Mouse (Mus musculus) hindbrain, embryonic 11.5 days (tissue): ENCODE data around the gene Cds2. TPM values are rescaled to one million over a fixed set of nuclear protein-coding genes. Genes with fewer than 3 reads are reported as not detected.
A peak's percentile ranks its signal among the peaks of the same experiment; 100 is the strongest.
"Not testable (repeated sequence)": the region's sequence is repeated elsewhere in the genome, so short reads cannot be mapped to it uniquely, and the experiment has no call there.

Experiments
- ATAC-seq: fragments of 200-750 bp; cut with Nextera tagmentation; 2 replicates; pipeline ENCODE4 v1.8.0; 2017; ENCODE audit warnings: mild to moderate bottlenecking, moderate TSS enrichment, moderate library complexity; ENCODE audit not compliant: low FRiP score
- DNase-seq: peaks from one replicate; pipeline ENCODE4 v3.0.0-alpha.2; 2015; ENCODE audit warnings: low spot score
- H3K27ac ChIP-seq: fragments of 300-500 bp; sonication (generic); 2 replicates; pipeline ENCODE4 v1.5.1; 2014; ENCODE audit warnings: mild to moderate bottlenecking, low read depth, low read length
- H3K27me3 ChIP-seq: fragments of 300-500 bp; sonication (generic); 2 replicates; pipeline ENCODE4 v1.6.1; 2014; ENCODE audit warnings: mild to moderate bottlenecking, low read length, moderate library complexity, mixed read lengths; ENCODE audit not compliant: control insufficient read depth, insufficient read depth
- H3K36me3 ChIP-seq: fragments of 300-500 bp; sonication (generic); 2 replicates; pipeline ENCODE4 v1.6.1; 2014; ENCODE audit warnings: mild to moderate bottlenecking, low read length, moderate library complexity, mixed read lengths; ENCODE audit not compliant: control insufficient read depth, insufficient read depth
- H3K4me1 ChIP-seq: fragments of 300-500 bp; sonication (generic); replicated peaks from 2 replicates; pipeline ENCODE4 v1.6.1; 2014; ENCODE audit warnings: low read length, mixed read lengths; ENCODE audit not compliant: control insufficient read depth, insufficient read depth
- H3K4me2 ChIP-seq: fragments of 300-500 bp; sonication (generic); replicated peaks from 2 replicates; pipeline ENCODE4 v1.6.1; 2014; ENCODE audit warnings: mild to moderate bottlenecking, low read depth, low read length
- H3K4me3 ChIP-seq: fragments of 300-500 bp; sonication (generic); 2 replicates; pipeline ENCODE4 v1.5.1; 2014; ENCODE audit warnings: low read depth, low read length
- H3K9ac ChIP-seq: fragments of 300-500 bp; sonication (generic); 2 replicates; pipeline ENCODE4 v1.6.1; 2014; ENCODE audit warnings: low read depth, low read length
- H3K9me3 ChIP-seq: fragments of 300-500 bp; sonication (generic); 2 replicates; pipeline ENCODE4 v1.6.1; 2016; ENCODE audit warnings: low read length; ENCODE audit not compliant: control insufficient read depth
- WGBS: fragments of 180-500 bp; shearing (Covaris S2); extraction: QIAGEN DNeasy Blood & Tissue Kit; methylation state at CpG from one replicate; pipeline ENCODE4 v1.1.7; 2014; 5-methylcytosine and 5-hydroxymethylcytosine counted together
- polyA plus RNA-seq: library from polyadenylated mRNA; unstranded; fragments of >200 nt; fragmentation: Nextera tagmentation; extraction: Ambion mirVana; gene quantifications from 2 replicates; pipeline ENCODE4 v1.2.1, GENCODE M21; 2014

The Cds2 gene
- polyA plus RNA-seq, 1 experiment from 2014 or later, result 33.5 TPM

DNA sequence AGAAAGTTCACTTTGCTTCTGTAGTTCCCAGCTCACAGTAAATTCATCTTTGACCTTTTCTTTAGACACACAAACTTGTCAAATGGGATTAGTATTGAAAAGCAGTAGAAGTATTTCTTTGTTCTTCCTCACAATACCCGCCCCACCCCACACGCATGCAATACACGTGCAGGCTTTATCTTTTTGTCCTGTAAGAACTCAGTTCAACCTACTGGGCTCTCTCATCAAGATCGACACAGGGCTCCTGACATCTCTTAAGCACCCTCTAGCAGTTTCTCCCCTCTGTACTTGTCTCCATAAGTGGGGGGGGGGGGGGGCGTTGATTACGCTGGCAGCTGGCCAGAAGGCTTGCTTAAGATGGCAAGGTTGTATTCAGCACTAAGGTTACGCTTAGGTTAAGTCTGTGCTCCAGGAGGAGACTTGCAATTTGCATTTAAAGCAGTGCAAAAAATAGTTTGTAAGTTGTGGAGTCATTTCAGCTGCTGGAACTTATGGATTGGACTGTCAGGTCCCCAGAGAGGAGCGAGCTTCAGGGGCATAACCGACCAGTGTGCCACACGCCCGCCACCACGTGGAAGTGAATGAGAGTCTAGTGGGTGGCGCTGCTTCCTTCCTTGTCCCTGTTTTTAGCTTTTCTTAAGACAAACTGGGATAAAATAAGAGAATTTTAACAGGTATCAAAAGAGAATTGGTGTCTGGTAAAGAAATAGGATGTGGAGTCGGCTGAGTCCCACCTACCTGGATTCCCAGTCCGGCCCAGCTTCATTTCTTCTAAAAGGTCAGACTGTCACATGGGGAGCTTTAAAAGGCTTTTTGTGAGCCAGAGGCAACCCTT is 20.5 kb downstream of the Cds2 start:
- H3K27me3 ChIP-seq, result no peaks in the 10 kb centered on the region
- H3K4me2 ChIP-seq, result no peak overlapping the region
- H3K4me3 ChIP-seq, result no peak overlapping the region
- DNase-seq (no peak), ATAC-seq (no peak)
- H3K4me1 ChIP-seq, result peaks cover 2% of the 10 kb centered on the region; the same call in 1 of the 2 replicates
- 70% methylated on average over 15 of the region's 15 CpGs for WGBS
- H3K36me3 ChIP-seq, result no peaks in the 10 kb centered on the region
- no peaks in the 10 kb centered on the region for H3K9me3 ChIP-seq
- H3K9ac ChIP-seq, result no peak overlapping the region
- no peak overlapping the region for H3K27ac ChIP-seq

DNA sequence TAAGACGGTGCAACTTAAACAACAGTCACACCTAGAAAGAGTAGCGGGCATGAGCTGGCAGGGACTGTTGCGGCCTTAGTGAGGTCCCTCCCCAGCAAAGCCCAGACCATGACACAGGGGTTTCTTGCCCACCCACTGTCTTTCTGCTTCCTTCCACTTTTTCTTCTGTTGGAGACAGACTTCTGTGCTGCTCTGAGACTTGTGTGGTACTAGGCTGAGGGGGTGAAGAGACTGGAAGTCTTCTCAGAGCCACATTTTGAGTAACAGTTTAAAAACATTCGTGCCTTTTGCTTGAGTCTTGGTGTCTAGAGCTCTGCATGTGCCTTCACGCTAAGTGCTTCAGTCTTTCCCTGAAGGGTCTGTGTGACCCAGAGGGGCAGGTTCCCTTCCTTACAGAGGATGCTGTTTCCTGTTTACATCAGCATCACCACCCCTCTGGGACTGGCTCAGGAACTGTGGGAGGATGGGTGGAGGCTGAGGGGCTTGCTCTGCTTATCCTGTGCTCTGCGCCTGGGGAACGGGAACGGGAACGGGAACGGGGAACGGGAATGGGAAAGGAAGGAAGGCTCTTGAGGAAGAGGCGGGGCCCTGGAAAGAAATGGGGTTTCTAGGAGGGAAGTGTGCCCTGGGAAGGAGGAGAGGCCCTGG is 21.7 kb downstream of the Cds2 start:
- Histone ChIP-seq H3K4me2 (no peak overlapping the region), H3K27ac (0 out of 2 replicates have a peak overlapping the region, but pooled peaks have one; percentile 17), H3K36me3 (no peaks in the 10 kb centered on the region), H3K4me3 (no peak overlapping the region), H3K9me3 (no peaks in the 10 kb centered on the region), H3K9ac (no peak overlapping the region), H3K27me3 (no peaks in the 10 kb centered on the region), H3K4me1 (peaks cover 2% of the 10 kb centered on the region; the same call in 1 of the 2 replicates)
- no peak for DNase-seq
- whole genome bisulfite sequencing, result 89% methylated on average over 10 of the region's 12 CpGs
- no peak for ATAC-seq

DNA sequence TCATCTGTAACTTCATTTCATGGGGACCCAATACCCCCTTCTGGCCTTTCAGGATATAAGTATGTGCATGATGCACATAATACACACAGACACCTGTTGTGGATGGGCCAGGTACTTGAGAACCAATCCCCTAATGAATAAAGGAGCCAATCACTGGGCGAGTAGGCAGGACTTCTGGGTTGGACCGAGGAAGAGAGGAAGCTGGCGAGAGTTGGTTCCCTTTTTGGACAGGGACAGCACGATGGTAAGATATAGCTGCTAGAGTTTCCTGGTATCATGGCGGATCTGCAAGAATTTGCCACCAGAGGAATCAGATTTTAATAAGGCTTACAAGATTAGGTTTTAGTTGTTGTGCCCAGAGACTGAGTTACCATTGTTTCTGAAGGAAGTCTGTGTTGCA is 22.8 kb downstream of the Cds2 start:
- ATAC-seq, H3K9ac ChIP-seq, H3K27me3 ChIP-seq, H3K27ac ChIP-seq, H3K36me3 ChIP-seq, DNase-seq, H3K9me3 ChIP-seq, H3K4me3 ChIP-seq, H3K4me2 ChIP-seq, H3K4me1 ChIP-seq: not testable (repeated sequence)
- WGBS, result 96% methylated on average over 5 of the region's 5 CpGs

DNA sequence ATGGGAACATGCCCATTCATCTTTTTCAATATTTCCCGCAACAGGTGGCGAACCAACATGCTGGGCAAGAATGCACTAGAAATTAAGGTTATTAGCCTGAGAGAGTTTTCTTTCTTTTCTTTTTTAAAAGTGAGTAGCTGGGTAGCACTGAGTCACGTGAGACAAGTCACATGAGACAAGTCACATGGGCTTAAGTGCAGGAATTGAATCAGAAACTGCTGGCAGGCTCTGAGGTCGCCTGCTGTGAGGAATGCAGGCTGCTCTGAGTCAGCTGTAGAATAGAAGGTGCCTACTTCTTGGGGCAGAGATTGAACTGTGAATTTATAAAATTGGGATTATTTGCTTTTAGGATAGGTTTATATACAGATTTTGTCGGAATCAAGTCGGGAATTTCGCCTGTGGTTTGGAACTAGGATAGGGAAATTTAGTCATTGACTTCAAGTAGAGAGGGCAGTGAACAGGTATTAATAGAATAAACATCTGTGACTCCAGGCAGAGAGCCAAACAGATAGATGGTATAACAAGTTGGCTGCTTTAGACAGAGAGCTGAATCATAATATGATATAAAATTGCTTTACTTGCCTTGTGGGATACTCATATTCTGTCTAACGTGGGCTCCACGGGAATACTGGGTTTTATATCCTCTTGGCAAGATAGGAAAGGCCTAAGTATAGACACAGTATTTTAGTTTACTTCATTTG is 23.6 kb downstream of the Cds2 start:
- Histone ChIP-seq H3K27me3 (no peaks in the 10 kb centered on the region), H3K9me3 (no peaks in the 10 kb centered on the region), H3K27ac (no peak overlapping the region), H3K4me1 (peaks cover 4% of the 10 kb centered on the region; the same call in 1 of the 2 replicates), H3K36me3 (no peaks in the 10 kb centered on the region), H3K4me3 (no peak overlapping the region), H3K4me2 (no peak overlapping the region), H3K9ac (no peak overlapping the region)
- WGBS, result 88% methylated on average over 9 of the region's 9 CpGs
- no peak for ATAC-seq
- DNase-seq, result no peak

DNA sequence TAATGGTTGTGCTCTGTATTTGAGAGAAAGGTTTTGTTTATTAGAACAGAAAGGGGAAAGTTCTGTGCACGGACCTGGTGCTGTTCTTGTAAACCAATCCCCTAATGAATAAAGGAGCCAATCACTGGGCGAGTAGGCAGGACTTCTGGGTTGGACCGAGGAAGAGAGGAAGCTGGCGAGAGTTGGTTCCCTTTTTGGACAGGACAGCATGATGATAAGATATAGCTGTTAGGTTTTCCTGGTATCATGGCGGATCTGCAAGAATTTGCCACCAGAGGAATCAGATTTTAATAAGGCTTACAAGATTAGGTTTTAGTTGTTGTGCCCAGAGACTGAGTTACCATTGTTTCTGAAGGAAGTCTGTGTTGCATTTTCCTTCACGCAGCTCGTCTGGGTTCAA is 26.3 kb downstream of the Cds2 start:
- not testable (repeated sequence) for H3K9ac ChIP-seq, H3K4me1 ChIP-seq, H3K4me3 ChIP-seq, H3K36me3 ChIP-seq, DNase-seq, ATAC-seq, H3K27me3 ChIP-seq, H3K4me2 ChIP-seq, H3K9me3 ChIP-seq, H3K27ac ChIP-seq
- 81% methylated on average over 5 of the region's 7 CpGs for WGBS

DNA sequence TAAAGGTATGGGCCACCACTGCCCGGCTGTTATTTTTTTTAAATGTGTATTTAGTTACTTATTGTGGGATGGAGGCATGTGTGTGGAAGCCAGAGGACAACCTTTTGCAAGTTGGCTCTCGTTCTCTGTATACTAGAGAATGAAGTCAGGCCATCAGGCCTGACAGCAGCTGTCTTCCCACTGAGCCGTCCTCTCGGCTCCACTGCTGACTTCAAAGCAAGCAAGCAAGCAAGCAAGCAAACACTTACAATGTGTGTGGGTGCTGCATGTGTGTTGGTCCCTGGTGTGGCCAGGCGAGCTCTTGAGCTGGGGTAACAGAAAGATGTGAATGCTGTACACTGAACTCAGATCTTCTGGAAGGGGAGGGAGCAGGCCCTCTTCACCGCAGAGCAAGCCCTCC is 27.9 kb downstream of the Cds2 start:
- H3K4me2 ChIP-seq, result no peak overlapping the region
- no peaks in the 10 kb centered on the region for H3K27me3 ChIP-seq
- WGBS, result 69% methylated on average over 6 of the region's 6 CpGs
- no peaks in the 10 kb centered on the region for H3K36me3 ChIP-seq
- 0 out of 2 replicates have a peak, but pooled peaks cover 2% of the 10 kb centered on the region for H3K4me1 ChIP-seq
- DNase-seq, result no peak
- H3K27ac ChIP-seq, result no peak overlapping the region
- H3K4me3 ChIP-seq, result no peak overlapping the region
- no peak for ATAC-seq
- no peak overlapping the region for H3K9ac ChIP-seq
- no peaks in the 10 kb centered on the region for H3K9me3 ChIP-seq

DNA sequence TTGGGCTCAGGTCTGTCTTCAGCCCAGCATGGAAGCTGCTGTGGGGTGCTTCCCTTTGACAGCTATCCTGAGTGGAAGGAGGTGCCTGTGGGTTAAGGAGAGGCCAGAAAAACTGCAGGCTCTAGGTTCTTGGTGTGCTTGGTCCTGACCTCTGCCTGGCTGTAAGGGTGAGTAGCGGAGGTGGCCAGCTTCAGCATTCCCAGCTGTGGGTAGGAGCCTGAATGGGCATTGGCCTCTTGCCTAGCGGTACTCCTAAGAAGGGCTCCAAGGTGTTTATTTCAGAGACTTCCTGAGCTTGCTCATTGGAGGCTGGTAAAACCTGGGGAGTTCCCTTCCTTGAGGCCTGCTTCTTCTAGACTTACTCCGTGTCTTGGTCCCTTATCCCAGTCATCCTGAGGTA is 28.3 kb downstream of the Cds2 start:
- Histone ChIP-seq H3K27ac (no peak overlapping the region), H3K9ac (no peak overlapping the region), H3K4me1 (0 out of 2 replicates have a peak, but pooled peaks cover 2% of the 10 kb centered on the region), H3K4me2 (no peak overlapping the region), H3K27me3 (no peaks in the 10 kb centered on the region), H3K36me3 (no peaks in the 10 kb centered on the region), H3K9me3 (no peaks in the 10 kb centered on the region), H3K4me3 (no peak overlapping the region)
- no peak for DNase-seq
- 67% methylated on average over 3 of the region's 3 CpGs for WGBS
- no peak for ATAC-seq

DNA sequence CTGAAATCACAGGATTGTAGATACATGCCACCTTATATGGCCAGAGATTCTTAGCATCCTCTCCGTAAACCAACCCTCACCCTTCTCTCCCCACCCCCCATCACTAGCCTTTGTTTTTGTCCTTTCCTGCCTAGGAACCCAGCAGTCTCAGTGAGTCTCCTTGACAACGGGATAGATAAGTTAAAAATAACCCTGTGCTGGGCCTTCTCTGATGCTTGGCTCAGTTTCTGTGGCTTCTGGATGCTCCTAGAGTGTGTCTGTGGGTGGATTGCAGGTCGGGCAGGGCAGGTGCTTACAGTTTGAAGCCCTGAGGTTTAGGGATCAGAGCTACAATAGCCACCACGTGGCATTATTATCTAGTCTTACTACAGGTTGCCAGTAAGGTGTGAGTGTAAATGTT is 29.1 kb downstream of the Cds2 start:
- WGBS, result 38% methylated on average over 4 of the region's 4 CpGs

More for the DNA sequence above, 29.1 kb downstream of the Cds2 start:
- H3K9ac ChIP-seq, result no peak overlapping the region
- no peak overlapping the region for H3K27ac ChIP-seq
- ATAC-seq (no peak), DNase-seq (no peak)
- H3K36me3 ChIP-seq, result no peaks in the 10 kb centered on the region
- H3K9me3 ChIP-seq, result no peaks in the 10 kb centered on the region
- no peak overlapping the region for H3K4me2 ChIP-seq
- H3K4me1 ChIP-seq, result 0 out of 2 replicates have a peak, but pooled peaks cover 2% of the 10 kb centered on the region
- no peaks in the 10 kb centered on the region for H3K27me3 ChIP-seq
- no peak overlapping the region for H3K4me3 ChIP-seq
